Mouse (Mus musculus) MEL (cell line): ENCODE results near the gene Madd. TPM values are rescaled to one million over a fixed set of nuclear protein-coding genes. Genes with fewer than 3 reads are reported as not detected.

ENCODE experiments used
- DNase-seq: peaks from one replicate; pipeline ENCODE4 v3.0.0; 2011; ENCODE audit warnings: low read depth, low spot score
- H3K27ac ChIP-seq: 2 replicates; pipeline ENCODE4 v1.5.1; 2012; ENCODE audit warnings: low read depth, mild to moderate bottlenecking, control low read depth, low read length, moderate library complexity; ENCODE audit not compliant: control insufficient read depth
- H3K27me3 ChIP-seq, 2 experiments: fragments of 150-350 bp in 1 of 2; sonication (generic) in 1 of 2; 2 replicates each; pipeline ENCODE4 v1.6.1; 2012; ENCODE audit warnings: low read length in 2 of 2, mild to moderate bottlenecking in 2 of 2, improper control_type of control experiment in 1 of 2, moderate library complexity in 1 of 2; ENCODE audit not compliant: insufficient read depth in 2 of 2, control insufficient read depth in 1 of 2
- H3K36me3 ChIP-seq, 2 experiments: 2 replicates each; pipeline ENCODE4 v1.6.1; 2012 to 2014; ENCODE audit warnings: low read length in 2 of 2, improper control_type of control experiment in 1 of 2, inconsistent platforms in 1 of 2, mild to moderate bottlenecking in 1 of 2; ENCODE audit not compliant: insufficient read depth in 2 of 2, control insufficient read depth in 1 of 2
- H3K4me1 ChIP-seq, 2 experiments: fragments of 150-350 bp in 1 of 2; sonication (generic) in 1 of 2; 2 replicates each; pipeline ENCODE4 v1.6.1; 2012; ENCODE audit warnings: low read length in 2 of 2, improper control_type of control experiment in 1 of 2, mild to moderate bottlenecking in 1 of 2; ENCODE audit not compliant: insufficient read depth in 2 of 2, control insufficient read depth in 1 of 2
- H3K4me3 ChIP-seq, 2 experiments: fragments of 150-350 bp in 1 of 2; sonication (generic) in 1 of 2; 2 replicates each; pipeline ENCODE4 v1.5.1; 2012; ENCODE audit warnings: low read depth in 2 of 2, low read length in 2 of 2, mild to moderate bottlenecking in 2 of 2, moderate library complexity in 2 of 2, control low read depth in 1 of 2, improper control_type of control experiment in 1 of 2; ENCODE audit not compliant: control insufficient read depth in 1 of 2, insufficient read depth in 1 of 2
- H3K79me2 ChIP-seq: 2 replicates; pipeline ENCODE4 v1.6.1; 2012; ENCODE audit warnings: mild to moderate bottlenecking, low read length, moderate library complexity; ENCODE audit not compliant: control insufficient read depth, poor library complexity, insufficient read depth
- H3K9ac ChIP-seq: 2 replicates; pipeline ENCODE4 v1.6.1; 2012; ENCODE audit warnings: low read depth, mild to moderate bottlenecking, control low read depth, low read length, moderate library complexity; ENCODE audit not compliant: control insufficient read depth, poor library complexity, severe bottlenecking
- H3K9me3 ChIP-seq: fragments of 150-350 bp; sonication (generic); replicated peaks from 2 replicates; pipeline ENCODE4 v1.6.1; 2012; ENCODE audit warnings: mild to moderate bottlenecking, low read length, improper control_type of control experiment, moderate library complexity; ENCODE audit not compliant: insufficient read depth
- CHD2 ChIP-seq: IDR thresholded peaks from 2 replicates; pipeline ENCODE4 v1.6.1; 2011; ENCODE audit warnings: low read length, improper control_type of control experiment
- E2F4 ChIP-seq: IDR thresholded peaks from 2 replicates; pipeline ENCODE4 v1.6.1; 2011; ENCODE audit warnings: low read depth, low read length, improper control_type of control experiment, borderline replicate concordance
- ETS1 ChIP-seq: IDR thresholded peaks from 2 replicates; pipeline ENCODE4 v1.6.1; 2012; ENCODE audit warnings: low read depth, mild to moderate bottlenecking, inconsistent platforms, low read length, improper control_type of control experiment, moderate library complexity
- GATA1 ChIP-seq: IDR thresholded peaks from 2 replicates; pipeline ENCODE4 v1.6.1; 2011; ENCODE audit warnings: low read depth, low read length, improper control_type of control experiment
- HCFC1 ChIP-seq: IDR thresholded peaks from 2 replicates; pipeline ENCODE4 v1.6.1; 2012; ENCODE audit warnings: low read depth, mild to moderate bottlenecking, inconsistent platforms, low read length, improper control_type of control experiment, moderate library complexity
- MYB ChIP-seq: IDR thresholded peaks from 2 replicates; pipeline ENCODE4 v1.6.1; 2011; ENCODE audit warnings: mild to moderate bottlenecking, low read depth, low read length, improper control_type of control experiment
- NRF1 ChIP-seq: IDR thresholded peaks from 2 replicates; pipeline ENCODE4 v1.6.1; 2014; ENCODE audit warnings: low read depth, mild to moderate bottlenecking, inconsistent platforms, low read length, improper control_type of control experiment, moderate library complexity; ENCODE audit not compliant: poor library complexity, insufficient read depth, severe bottlenecking
- POLR2AphosphoS2 ChIP-seq: IDR thresholded peaks from 2 replicates; pipeline ENCODE4 v1.6.1; 2011; ENCODE audit warnings: low read length, improper control_type of control experiment
- POLR2AphosphoS5 ChIP-seq: IDR thresholded peaks from 2 replicates; pipeline ENCODE4 v1.6.1; 2012; ENCODE audit warnings: low read depth, borderline replicate concordance, mild to moderate bottlenecking, inconsistent platforms, low read length, moderate library complexity, mixed read lengths
- RCOR1 ChIP-seq: IDR thresholded peaks from 2 replicates; pipeline ENCODE4 v1.6.1; 2012; ENCODE audit warnings: low read depth, mild to moderate bottlenecking, inconsistent platforms, low read length, improper control_type of control experiment
- SIN3A ChIP-seq: IDR thresholded peaks from 2 replicates; pipeline ENCODE4 v1.6.1; 2012; ENCODE audit warnings: low read length, improper control_type of control experiment, inconsistent platforms
- SMC3 ChIP-seq: IDR thresholded peaks from 2 replicates; pipeline ENCODE4 v1.6.1; 2011; ENCODE audit warnings: low read depth, low read length, improper control_type of control experiment
- TAL1 ChIP-seq: IDR thresholded peaks from 2 replicates; pipeline ENCODE4 v1.6.1; 2012; ENCODE audit warnings: mild to moderate bottlenecking, inconsistent platforms, low read length, moderate library complexity, mixed read lengths
- USF1 ChIP-seq: IDR thresholded peaks from 2 replicates; pipeline ENCODE4 v1.6.1; 2014; ENCODE audit warnings: low read depth, mild to moderate bottlenecking, inconsistent platforms, low read length, improper control_type of control experiment, moderate library complexity
- USF2 ChIP-seq, 2 experiments: IDR thresholded peaks; 2 replicates each; pipeline ENCODE4 v1.6.1; 2011 to 2012; ENCODE audit warnings: improper control_type of control experiment in 2 of 2, low read length in 2 of 2, borderline replicate concordance in 1 of 2, inconsistent platforms in 1 of 2, low read depth in 1 of 2, mild to moderate bottlenecking in 1 of 2; ENCODE audit not compliant: insufficient read depth in 1 of 2
- ZNF384 ChIP-seq: IDR thresholded peaks from 2 replicates; pipeline ENCODE4 v1.6.1; 2012; ENCODE audit warnings: low read depth, mild to moderate bottlenecking, inconsistent platforms, low read length, improper control_type of control experiment
- polyA plus RNA-seq, 2 experiments: library from polyadenylated mRNA; stranded (reverse) in 1 of 2; unstranded in 1 of 2; fragments of >175 nt in 1 of 2; fragments of >200 nt in 1 of 2; gene quantifications; 2 replicates each; pipeline versions ENCODE4 v1.2.1 to v1.2.4; 2012; ENCODE audit warnings: low replicate concordance in 2 of 2, low read depth in 1 of 2; ENCODE audit not compliant: insufficient read length in 2 of 2, insufficient read depth in 1 of 2, missing spikeins in 1 of 2
- total RNA-seq: library from RNA; depleted of rRNA; stranded (reverse); fragments of 300-350 nt; gene quantifications from 2 replicates; pipeline ENCODE4 v1.2.3, GENCODE M21; 2012

Madd gene
- total and polyA plus RNA-seq, 3 experiments, result 17.5 to 27.4 TPM; not detected in 1

DNA sequence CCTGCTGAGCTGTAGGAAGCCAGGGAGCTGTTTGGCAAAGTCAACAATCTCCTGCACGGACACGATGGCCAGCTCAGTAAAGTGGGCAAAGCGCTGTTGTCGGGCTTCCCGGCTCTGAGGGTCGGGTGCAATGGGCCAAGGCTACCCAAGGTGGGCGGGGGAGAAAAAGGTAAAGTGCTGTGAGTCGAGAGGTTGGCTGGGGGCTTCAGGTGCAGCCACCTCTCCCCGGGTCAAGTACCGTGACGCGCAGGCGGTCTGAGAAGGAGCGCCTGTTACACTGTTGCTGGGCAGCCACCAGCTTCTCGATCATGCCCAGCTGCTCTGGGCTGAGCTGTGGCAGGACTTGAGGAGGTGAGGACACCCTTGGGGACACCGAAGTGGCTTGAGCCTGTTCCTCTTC, 6.9 kb upstream of the Madd start:
- no peaks in the 10 kb centered on the region for H3K79me2 ChIP-seq
- TF ChIP-seq NRF1, result no peak
- no peak for TF ChIP-seq POLR2AphosphoS2
- no peak for TF ChIP-seq SIN3A
- no peak for TF ChIP-seq RCOR1
- TF ChIP-seq ETS1, result no peak
- no peak for TF ChIP-seq HCFC1
- no peak for TF ChIP-seq ZNF384
- TF ChIP-seq SMC3, result no peak
- TF ChIP-seq MYB, result no peak
- TF ChIP-seq TAL1, result no peak
- peaks cover 0 to 17% of the 10 kb centered on the region in 2 experiments; a peak in 2 of 4 replicates for H3K36me3 ChIP-seq
- H3K9ac ChIP-seq, result no peak overlapping the region
- no peak overlapping the region for H3K27ac ChIP-seq
- H3K9me3 ChIP-seq, result no peaks in the 10 kb centered on the region
- no peak overlapping the region for H3K4me3 ChIP-seq
- no peak for DNase-seq
- H3K27me3 ChIP-seq, result no peaks in the 10 kb centered on the region
- peaks cover 8 to 18% of the 10 kb centered on the region in 2 experiments for H3K4me1 ChIP-seq

DNA sequence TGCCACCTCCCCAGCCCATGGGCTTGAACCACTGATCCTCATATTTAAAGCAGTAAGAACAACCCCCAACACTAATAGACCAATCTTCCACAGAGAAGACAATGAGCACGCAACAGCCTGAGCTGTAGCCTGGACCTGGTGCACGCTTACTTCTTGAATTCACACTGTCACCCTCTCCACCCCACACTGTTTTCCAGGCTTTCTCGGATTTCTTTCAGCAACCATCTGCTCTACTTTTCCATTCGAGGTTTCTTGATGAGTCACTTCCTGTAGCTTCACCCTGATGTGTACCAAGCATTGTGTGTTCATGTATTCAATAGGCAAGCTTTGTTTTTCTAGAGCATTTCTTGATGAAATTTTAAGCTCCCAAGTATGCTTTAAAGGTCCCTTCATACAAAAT, 3.8 kb upstream of the Madd start:
- no peaks in the 10 kb centered on the region for H3K9me3 ChIP-seq
- H3K36me3 ChIP-seq, result peaks cover 0 to 14% of the 10 kb centered on the region in 2 experiments; a peak in 2 of 4 replicates
- no peak overlapping the region for H3K27ac ChIP-seq
- peak; percentile 35 for DNase-seq
- peaks cover 7 to 23% of the 10 kb centered on the region in 2 experiments for H3K4me1 ChIP-seq
- TF ChIP-seq CHD2, result no peak
- TF ChIP-seq USF2 (IDR thresholded peaks at IDR 0.05; ENCODE audit: borderline replicate concordance in 1 of 2, insufficient read depth in 1 of 2, low read depth in 1 of 2, low read length in 2 of 2), result no peak
- TF ChIP-seq TAL1, result no peak
- no peak for TF ChIP-seq E2F4
- TF ChIP-seq POLR2AphosphoS5, result no peak
- TF ChIP-seq, all 39 proteins: peak for 0
- no peaks in the 10 kb centered on the region for H3K27me3 ChIP-seq
- no peak overlapping the region for H3K9ac ChIP-seq
- H3K4me3 ChIP-seq, result no peak overlapping the region
- peaks cover 4% of the 10 kb centered on the region; the same call in 1 of the 2 replicates for H3K79me2 ChIP-seq

DNA sequence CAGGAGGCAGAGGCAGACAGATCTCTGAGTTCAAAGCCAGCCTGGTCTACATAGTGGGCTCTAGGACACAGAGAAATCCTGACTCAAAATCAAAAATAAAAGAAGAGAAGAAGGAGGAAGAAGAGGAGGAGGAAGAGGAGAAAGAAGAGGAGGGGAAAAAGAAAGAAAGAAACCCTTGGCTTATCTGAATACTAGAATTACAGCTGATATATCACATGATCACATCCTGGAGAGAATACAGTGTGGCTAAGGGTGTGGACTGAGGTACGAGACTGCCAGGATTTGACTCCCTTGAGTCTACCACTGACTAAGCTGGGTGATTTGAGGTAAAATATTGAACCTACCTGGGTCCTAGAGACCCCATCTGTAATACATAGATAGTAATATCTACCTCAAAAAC, 2.6 kb upstream of the Madd start:
- Histone ChIP-seq H3K4me1 (peaks cover 7 to 31% of the 10 kb centered on the region in 2 experiments), H3K27ac (no peak overlapping the region), H3K9ac (no peak overlapping the region), H3K9me3 (no peaks in the 10 kb centered on the region), H3K27me3 (no peaks in the 10 kb centered on the region), H3K4me3 (no peak overlapping the region), H3K36me3 (peaks cover 0 to 19% of the 10 kb centered on the region in 2 experiments; a peak in 2 of 4 replicates), H3K79me2 (peaks cover 14% of the 10 kb centered on the region)
- peak; percentile 83 for TF ChIP-seq USF1
- no peak for TF ChIP-seq CHD2
- TF ChIP-seq GATA1, result peak; percentile 53
- TF ChIP-seq ETS1, result peak; percentile 74
- DNase-seq, result no peak
